Mouse (Mus musculus) neural tube, embryonic 12.5 days (tissue): ENCODE measurements around the gene Cacng2. TPM values are rescaled to one million over a fixed set of nuclear protein-coding genes. Genes with fewer than 3 reads are reported as not detected.
A peak's percentile ranks its signal among the peaks of the same experiment; 100 is the strongest.

Source experiments
- ATAC-seq: fragments of 200-750 bp; cut with Nextera tagmentation; 2 replicates; pipeline ENCODE4 v1.8.0; 2017; ENCODE audit warnings: low read depth, mild to moderate bottlenecking, moderate TSS enrichment, moderate library complexity; ENCODE audit not compliant: low FRiP score
- H3K27ac ChIP-seq: fragments of 300-500 bp; sonication (generic); 2 replicates; pipeline ENCODE4 v1.5.1; 2016
- H3K27me3 ChIP-seq: fragments of 300-500 bp; sonication (generic); replicated peaks from 2 replicates; pipeline ENCODE4 v1.6.1; 2016; ENCODE audit warnings: mild to moderate bottlenecking
- H3K36me3 ChIP-seq: fragments of 300-500 bp; sonication (generic); 2 replicates; pipeline ENCODE4 v1.6.1; 2016; ENCODE audit warnings: mild to moderate bottlenecking
- H3K4me1 ChIP-seq: fragments of 300-500 bp; sonication (generic); 2 replicates; pipeline ENCODE4 v1.6.1; 2016
- H3K4me2 ChIP-seq: fragments of 300-500 bp; sonication (generic); replicated peaks from 2 replicates; pipeline ENCODE4 v1.6.1; 2016; ENCODE audit warnings: mild to moderate bottlenecking
- H3K4me3 ChIP-seq: fragments of 300-500 bp; sonication (generic); 2 replicates; pipeline ENCODE4 v1.5.1; 2016
- H3K9ac ChIP-seq: fragments of 300-500 bp; sonication (generic); 2 replicates; pipeline ENCODE4 v1.6.1; 2016; ENCODE audit warnings: mild to moderate bottlenecking
- H3K9me3 ChIP-seq: fragments of 300-500 bp; sonication (generic); 2 replicates; pipeline ENCODE4 v1.6.1; 2016; ENCODE audit warnings: mild to moderate bottlenecking
- WGBS: fragments of 180-500 bp; shearing (Covaris S2); methylation state at CpG from one replicate; pipeline ENCODE4 v1.1.7; 2016; 5-methylcytosine and 5-hydroxymethylcytosine counted together
- polyA plus RNA-seq: library from polyadenylated mRNA; unstranded; fragments of >200 nt; fragmentation: Nextera tagmentation; extraction: Ambion mirVana; gene quantifications from 2 replicates; pipeline ENCODE4 v1.2.1, GENCODE M21; 2016

The Cacng2 gene
- polyA plus RNA-seq, 1 experiment from 2014 or later, result 4.1 TPM

GRCm38 (mm10) chr15:78134606-78135005, 14.8 kb upstream of the Cacng2 start:
- Histone ChIP-seq H3K27ac (no peak overlapping the region), H3K4me1 (peaks cover 6% of the 10 kb centered on the region; the same call in 1 of the 2 replicates), H3K4me3 (no peak overlapping the region), H3K27me3 (no peaks in the 10 kb centered on the region), H3K36me3 (no peaks in the 10 kb centered on the region), H3K9me3 (no peaks in the 10 kb centered on the region), H3K4me2 (no peak overlapping the region), H3K9ac (no peak overlapping the region)
- WGBS, result 24% methylated on average over 6 of the region's 6 CpGs
- no peak for ATAC-seq

GRCm38 (mm10) chr15:78133389-78133788, 13.6 kb upstream of the Cacng2 start:
- Histone ChIP-seq H3K9me3 (no peaks in the 10 kb centered on the region), H3K27ac (no peak overlapping the region), H3K4me1 (peaks cover 6% of the 10 kb centered on the region; the same call in 1 of the 2 replicates), H3K4me2 (no peak overlapping the region; the same call in 1 of the 2 replicates), H3K9ac (no peak overlapping the region), H3K4me3 (no peak overlapping the region), H3K36me3 (no peaks in the 10 kb centered on the region), H3K27me3 (no peaks in the 10 kb centered on the region)
- WGBS, result 5% methylated on average over 2 of the region's 2 CpGs
- peak; percentile 53; the same call in 1 of the 2 replicates for ATAC-seq

- peak overlapping the region; percentile 53 for H3K4me3 ChIP-seq
- no peaks in the 10 kb centered on the region for H3K36me3 ChIP-seq
Observed at GRCm38 (mm10) chr15:78119248-78119647, 580 bp downstream of the Cacng2 start.

GRCm38 (mm10) chr15:78118275-78118995, 1.4 kb downstream of the Cacng2 start:
- H3K4me2 ChIP-seq, result peak overlapping the region; percentile 63
- ATAC-seq, result no peak
- peaks cover 11% of the 10 kb centered on the region for H3K27me3 ChIP-seq
- 52% methylated on average over 18 of the region's 18 CpGs for WGBS
- H3K4me1 ChIP-seq, result peaks cover 12% of the 10 kb centered on the region; the same call in 1 of the 2 replicates
- H3K36me3 ChIP-seq, result no peaks in the 10 kb centered on the region
- H3K9ac ChIP-seq, result 0 out of 2 replicates have a peak overlapping the region, but pooled peaks have one; percentile 70
- no peak overlapping the region for H3K27ac ChIP-seq
- H3K4me3 ChIP-seq, result peak overlapping the region; percentile 53
- no peaks in the 10 kb centered on the region for H3K9me3 ChIP-seq

More at GRCm38 (mm10) chr15:78119248-78119647, 580 bp downstream of the Cacng2 start:
- Histone ChIP-seq H3K27ac (peak overlapping the region; percentile 59), H3K9me3 (no peaks in the 10 kb centered on the region), H3K9ac (peak overlapping the region; percentile 70), H3K4me1 (peaks cover 12% of the 10 kb centered on the region; the same call in 1 of the 2 replicates), H3K4me2 (peak overlapping the region; percentile 63), H3K27me3 (peaks cover 13% of the 10 kb centered on the region)
- peak; percentile 27; the same call in 1 of the 2 replicates for ATAC-seq
- WGBS, result 6% methylated on average over 39 of the region's 39 CpGs

- peak overlapping the region; percentile 63 for H3K4me2 ChIP-seq
- H3K4me1 ChIP-seq, result peaks cover 12% of the 10 kb centered on the region; the same call in 1 of the 2 replicates
- no peak overlapping the region for H3K9ac ChIP-seq
- no peak overlapping the region for H3K27ac ChIP-seq
- WGBS, result 87% methylated on average over 16 of the region's 16 CpGs
- peaks cover 11% of the 10 kb centered on the region for H3K27me3 ChIP-seq
- H3K36me3 ChIP-seq, result no peaks in the 10 kb centered on the region
- peak overlapping the region; percentile 2; the same call in 1 of the 2 replicates for H3K4me3 ChIP-seq
- no peaks in the 10 kb centered on the region for H3K9me3 ChIP-seq
- no peak for ATAC-seq
Observed at GRCm38 (mm10) chr15:78117731-78118130, 2.1 kb downstream of the Cacng2 start.

- 0 out of 2 replicates have a peak overlapping the region, but pooled peaks have one; percentile 2 for H3K4me3 ChIP-seq
- no peaks in the 10 kb centered on the region for H3K9me3 ChIP-seq
Observed at GRCm38 (mm10) chr15:78116936-78117335, 2.9 kb downstream of the Cacng2 start.

GRCm38 (mm10) chr15:78116244-78116643, 3.6 kb downstream of the Cacng2 start:
- Histone ChIP-seq H3K9ac (no peak overlapping the region), H3K4me3 (0 out of 2 replicates have a peak overlapping the region, but pooled peaks have one; percentile 4), H3K4me2 (peak overlapping the region; percentile 63), H3K27ac (no peak overlapping the region), H3K36me3 (no peaks in the 10 kb centered on the region), H3K27me3 (peaks cover 4% of the 10 kb centered on the region; the same call in 1 of the 2 replicates), H3K4me1 (peaks cover 12% of the 10 kb centered on the region; the same call in 1 of the 2 replicates), H3K9me3 (no peaks in the 10 kb centered on the region)
- ATAC-seq, result no peak
- WGBS, result 69% methylated on average over 10 of the region's 10 CpGs

More at GRCm38 (mm10) chr15:78116936-78117335, 2.9 kb downstream of the Cacng2 start:
- Histone ChIP-seq H3K36me3 (no peaks in the 10 kb centered on the region), H3K27ac (no peak overlapping the region), H3K4me2 (peak overlapping the region; percentile 63), H3K9ac (no peak overlapping the region), H3K27me3 (peaks cover 9% of the 10 kb centered on the region), H3K4me1 (peaks cover 12% of the 10 kb centered on the region; the same call in 1 of the 2 replicates)
- WGBS, result 52% methylated on average over 10 of the region's 10 CpGs
- no peak for ATAC-seq

GRCm38 (mm10) chr15:78099516-78099915, 20.3 kb downstream of the Cacng2 start:
- Histone ChIP-seq H3K4me1 (peaks cover 7% of the 10 kb centered on the region), H3K27me3 (no peaks in the 10 kb centered on the region), H3K4me2 (no peak overlapping the region), H3K4me3 (no peak overlapping the region), H3K36me3 (no peaks in the 10 kb centered on the region), H3K9ac (no peak overlapping the region), H3K9me3 (no peaks in the 10 kb centered on the region), H3K27ac (no peak overlapping the region)
- no peak for ATAC-seq
- 45% methylated on average over 5 of the region's 5 CpGs for WGBS

- Histone ChIP-seq H3K4me2 (no peak overlapping the region), H3K36me3 (no peaks in the 10 kb centered on the region), H3K4me3 (no peak overlapping the region), H3K9me3 (no peaks in the 10 kb centered on the region), H3K27ac (no peak overlapping the region), H3K9ac (no peak overlapping the region), H3K4me1 (peaks cover 7% of the 10 kb centered on the region), H3K27me3 (no peaks in the 10 kb centered on the region)
- ATAC-seq, result no peak
- 90% methylated on average over 16 of the region's 16 CpGs for WGBS
Observed at GRCm38 (mm10) chr15:78096004-78096403, 23.8 kb downstream of the Cacng2 start.

- no peak for ATAC-seq
- Histone ChIP-seq H3K4me1 (peaks cover 7% of the 10 kb centered on the region), H3K9me3 (no peaks in the 10 kb centered on the region), H3K4me2 (no peak overlapping the region), H3K36me3 (no peaks in the 10 kb centered on the region), H3K27me3 (no peaks in the 10 kb centered on the region), H3K4me3 (no peak overlapping the region), H3K27ac (no peak overlapping the region), H3K9ac (no peak overlapping the region)
- 83% methylated on average over 5 of the region's 5 CpGs for WGBS
Observed at GRCm38 (mm10) chr15:78093597-78093996, 26.2 kb downstream of the Cacng2 start.

- H3K36me3 ChIP-seq, result no peaks in the 10 kb centered on the region
- H3K9me3 ChIP-seq, result no peaks in the 10 kb centered on the region
- no peak overlapping the region for H3K27ac ChIP-seq
- ATAC-seq, result peak; percentile 80
- H3K9ac ChIP-seq, result no peak overlapping the region
- H3K4me2 ChIP-seq, result 0 out of 2 replicates have a peak overlapping the region, but pooled peaks have one; percentile 21
- H3K4me3 ChIP-seq, result no peak overlapping the region
- WGBS, result 35% methylated on average over 13 of the region's 13 CpGs
- H3K4me1 ChIP-seq, result peaks cover 24% of the 10 kb centered on the region
- no peaks in the 10 kb centered on the region for H3K27me3 ChIP-seq
Observed at GRCm38 (mm10) chr15:78082841-78083572, 36.8 kb downstream of the Cacng2 start.

GRCm38 (mm10) chr15:78082149-78082548, 37.7 kb downstream of the Cacng2 start:
- H3K27ac ChIP-seq, result no peak overlapping the region
- no peak overlapping the region for H3K9ac ChIP-seq
- WGBS, result 50% methylated on average over 8 of the region's 8 CpGs
- peaks cover 24% of the 10 kb centered on the region for H3K4me1 ChIP-seq
- 0 out of 2 replicates have a peak overlapping the region, but pooled peaks have one; percentile 7 for H3K4me2 ChIP-seq
- no peak overlapping the region for H3K4me3 ChIP-seq
- no peaks in the 10 kb centered on the region for H3K9me3 ChIP-seq
- no peaks in the 10 kb centered on the region for H3K27me3 ChIP-seq
- H3K36me3 ChIP-seq, result no peaks in the 10 kb centered on the region
- ATAC-seq, result peak; percentile 21; the same call in 1 of the 2 replicates
